Mouse (Mus musculus) urinary bladder, postnatal 36 days (tissue): ENCODE results near the gene Cdca7l.
"Not testable (repeated sequence)": the region's sequence is repeated elsewhere in the genome, so short reads cannot be mapped to it uniquely, and the experiment has no call there.

Source experiments
- DNase-seq, 2 experiments: peaks; one replicate each; pipeline ENCODE4 v3.0.0; 2022; ENCODE audit warnings: low spot score in 2 of 2, mixed read lengths in 1 of 2

Cdca7l gene

GRCm38 (mm10) chr12:117861249-117861648, 57.2 kb downstream of the Cdca7l start:
- DNase-seq = no peak

- no peak for DNase-seq
Observed at GRCm38 (mm10) chr12:117862655-117863054, 58.6 kb downstream of the Cdca7l start.

- no peak for DNase-seq
Observed at GRCm38 (mm10) chr12:117867708-117868564, 63.8 kb downstream of the Cdca7l start.

GRCm38 (mm10) chr12:117872265-117872664, 68.2 kb downstream of the Cdca7l start:
- no peak for DNase-seq

GRCm38 (mm10) chr12:117878341-117878740, 74.3 kb downstream of the Cdca7l start:
- no peak for DNase-seq

- no peak for DNase-seq
Observed at GRCm38 (mm10) chr12:117884627-117885026, 80.5 kb downstream of the Cdca7l start.

GRCm38 (mm10) chr12:117887422-117887821, 83.3 kb downstream of the Cdca7l start:
- no peak for DNase-seq

- not testable (repeated sequence) for DNase-seq
Observed at GRCm38 (mm10) chr12:117900798-117901197, 96.7 kb downstream of the Cdca7l start.

GRCm38 (mm10) chr12:117901352-117901751, 97.3 kb downstream of the Cdca7l start:
- DNase-seq = not testable (repeated sequence)

- no peak for DNase-seq
Observed at GRCm38 (mm10) chr12:117903671-117904070, 99.6 kb downstream of the Cdca7l start.

GRCm38 (mm10) chr12:117905232-117905840, 101.2 kb downstream of the Cdca7l start:
- peak in 1 of 2 experiments; percentile 2 for DNase-seq

GRCm38 (mm10) chr12:117911396-117911795, 107.3 kb downstream of the Cdca7l start:
- no peak for DNase-seq

- DNase-seq = no peak
Observed at GRCm38 (mm10) chr12:117914613-117915245, 110.6 kb downstream of the Cdca7l start.

GRCm38 (mm10) chr12:117915826-117916588, 111.9 kb downstream of the Cdca7l start:
- no peak for DNase-seq
